Mouse (Mus musculus): ENCODE data around the gene Egr2.

Egr2 gene

GRCm38 (mm10) chr10:67538585-67539400 lies 3.5 kb downstream of the Egr2 start:
- no peak for DNase-seq (ENCODE audit: low read depth, low spot score)

GRCm38 (mm10) chr10:67539401-67539730 lies 4.1 kb downstream of the Egr2 start:
- no peak for DNase-seq (ENCODE audit: low read depth, low spot score)

GRCm38 (mm10) chr10:67540591-67540990 lies 5.3 kb downstream of the Egr2 start:
- DNase-seq (ENCODE audit: low read depth, low spot score), result no peak

GRCm38 (mm10) chr10:67547850-67548260 lies 12.6 kb downstream of the Egr2 start:
- no peak for DNase-seq (ENCODE audit: low read depth, low spot score)

GRCm38 (mm10) chr10:67548261-67548854 lies 13.1 kb downstream of the Egr2 start:
- no peak for DNase-seq (ENCODE audit: low read depth, low spot score)

- peak; percentile 73 for DNase-seq (ENCODE audit: low read depth, low spot score)
Measured at GRCm38 (mm10) chr10:67548877-67549731, 13.8 kb downstream of the Egr2 start, which contains the start of gene Ado. Gene Ado (minus strand): TSS chr10:67548955.

GRCm38 (mm10) chr10:67558053-67558452 lies 22.8 kb downstream of the Egr2 start:
- no peak for DNase-seq (ENCODE audit: low read depth, low spot score)

- DNase-seq (ENCODE audit: low read depth, low spot score), result no peak
Measured at GRCm38 (mm10) chr10:67559765-67560394, 24.6 kb downstream of the Egr2 start.

- DNase-seq (ENCODE audit: low read depth, low spot score), result no peak
Measured at GRCm38 (mm10) chr10:67561185-67561584, 25.9 kb downstream of the Egr2 start.

- DNase-seq (ENCODE audit: low read depth, low spot score), result no peak
Measured at GRCm38 (mm10) chr10:67564509-67564908, 29.2 kb downstream of the Egr2 start.

- no peak for DNase-seq (ENCODE audit: low read depth, low spot score)
Measured at GRCm38 (mm10) chr10:67566104-67566503, 30.8 kb downstream of the Egr2 start.

GRCm38 (mm10) chr10:67569539-67569938 lies 34.3 kb downstream of the Egr2 start:
- no peak for DNase-seq (ENCODE audit: low read depth, low spot score)

GRCm38 (mm10) chr10:67571443-67571842 lies 36.2 kb downstream of the Egr2 start:
- no peak for DNase-seq (ENCODE audit: low read depth, low spot score)

- DNase-seq (ENCODE audit: low read depth, low spot score), result no peak
Measured at GRCm38 (mm10) chr10:67573310-67573709, 38.0 kb downstream of the Egr2 start.

- no peak for DNase-seq (ENCODE audit: low read depth, low spot score)
Measured at GRCm38 (mm10) chr10:67579830-67580229, 44.6 kb downstream of the Egr2 start.

- DNase-seq (ENCODE audit: low read depth, low spot score), result no peak
Measured at GRCm38 (mm10) chr10:67581698-67582285, 46.5 kb downstream of the Egr2 start.

GRCm38 (mm10) chr10:67585873-67586610 lies 50.8 kb downstream of the Egr2 start:
- no peak for DNase-seq (ENCODE audit: low read depth, low spot score)
